Comparison of ENCODE assay signal across 8 mouse cellular contexts in genomic region chr6:39573791-39574554, GRCm38 (mm10). TPM values are rescaled to one million over a fixed set of nuclear protein-coding genes. Genes with fewer than 3 reads are reported as not detected.
DNase-seq lines count a peak whose midpoint lies in the region; ATAC-seq and TF ChIP-seq lines count a peak whose summit lies in the region.

Gene Adck2 (plus strand): TSS chr6:39573873.

- peak; percentile 94 for ATAC-seq in heart, embryonic 12.5 days (ENCODE audit: insufficient number of reproducible peaks, low FRiP score)
- ATAC-seq in kidney, postnatal 0 days (replicated peaks; ENCODE audit: low FRiP score, low read depth) = peak; percentile 90
- peak; percentile 96 for ATAC-seq in liver, embryonic 11.5 days (replicated peaks; ENCODE audit: low FRiP score)

- peak; percentile 80 for TF ChIP-seq POLR2A in brain, embryonic 14.5 days (IDR thresholded peaks at IDR 0.05; ENCODE audit: borderline replicate concordance, extremely low read depth, insufficient read depth, insufficient read length, poor library complexity, severe bottlenecking)

- H3K36me3 ChIP-seq in erythroblast, embryonic 14.5 days (ENCODE audit: control insufficient read depth) = peaks cover 16% of the 10 kb centered on the region
- peaks cover 13% of the 10 kb centered on the region; the same call in 1 of the 2 replicates for H3K36me3 ChIP-seq in heart, embryonic 12.5 days
- H3K36me3 ChIP-seq in kidney, postnatal 0 days (ENCODE audit: insufficient read depth, low read length) = 0 out of 2 replicates have a peak, but pooled peaks cover 10% of the 10 kb centered on the region
- no peaks in the 10 kb centered on the region for H3K36me3 ChIP-seq in liver, embryonic 11.5 days (ENCODE audit: control insufficient read depth, insufficient read depth, low read length)
- peaks cover 4% of the 10 kb centered on the region; the same call in 1 of the 2 replicates for H3K36me3 ChIP-seq in splenic B cell, adult 2 months (ENCODE audit: control insufficient read depth, insufficient read depth, low read length, poor library complexity, severe bottlenecking)

- H3K9ac ChIP-seq in heart, embryonic 12.5 days = peak within 1 kb of the TSS; percentile 90
- H3K9ac ChIP-seq in kidney, postnatal 0 days (ENCODE audit: low read depth, low read length) = peak within 1 kb of the TSS; percentile 79
- H3K9ac ChIP-seq in liver, embryonic 11.5 days (ENCODE audit: low read depth, low read length) = peak within 1 kb of the TSS; percentile 88

- H3K4me1 ChIP-seq in erythroblast, embryonic 14.5 days (ENCODE audit: control insufficient read depth) = peaks cover 32% of the 10 kb centered on the region
- peaks cover 16% of the 10 kb centered on the region for H3K4me1 ChIP-seq in heart, embryonic 12.5 days (replicated peaks)
- peaks cover 7% of the 10 kb centered on the region; the same call in 1 of the 2 replicates for H3K4me1 ChIP-seq in kidney, postnatal 0 days (replicated peaks; ENCODE audit: insufficient read depth, low read length)
- peaks cover 5% of the 10 kb centered on the region; the same call in 1 of the 2 replicates for H3K4me1 ChIP-seq in liver, embryonic 11.5 days (replicated peaks; ENCODE audit: control insufficient read depth, insufficient read depth, low read length)

- no peaks in the 10 kb centered on the region for H3K9me3 ChIP-seq in erythroblast, embryonic 14.5 days (ENCODE audit: control insufficient read depth, low read length)
- H3K9me3 ChIP-seq in heart, embryonic 12.5 days (replicated peaks) = no peaks in the 10 kb centered on the region
- H3K9me3 ChIP-seq in kidney, postnatal 0 days (replicated peaks; ENCODE audit: low read length) = no peaks in the 10 kb centered on the region
- H3K9me3 ChIP-seq in liver, embryonic 11.5 days (ENCODE audit: control insufficient read depth, low read length) = no peaks in the 10 kb centered on the region

- DNase-seq in CD4-positive helper T cell, adult 2 months (ENCODE audit: low read depth, low spot score) = peak; percentile 85
- DNase-seq in brain, embryonic 14.5 days (ENCODE audit: low read depth) = peak; percentile 95
- peak; percentile 94 for DNase-seq in kidney, postnatal 0 days (ENCODE audit: low spot score)
- peak; percentile 82 for DNase-seq in liver, embryonic 11.5 days (ENCODE audit: low spot score)
- DNase-seq in naive thymus-derived CD4-positive, alpha-beta T cell, adult 2 months (ENCODE audit: low read depth) = peak; percentile 83
- DNase-seq in splenic B cell, adult 2 months (ENCODE audit: low read depth, low spot score) = peak; percentile 83

- peak within 1 kb of the TSS; percentile 93 for H3K4me2 ChIP-seq in heart, embryonic 12.5 days
- peak within 1 kb of the TSS; percentile 84 for H3K4me2 ChIP-seq in kidney, postnatal 0 days (ENCODE audit: low read length)
- peak within 1 kb of the TSS; percentile 98 for H3K4me2 ChIP-seq in liver, embryonic 11.5 days

- peak; percentile 48; the same call in 1 of the 2 replicates for TF ChIP-seq CTCF in brain, embryonic 14.5 days (IDR thresholded peaks at IDR 0.05; ENCODE audit: borderline replicate concordance, extremely low read depth, insufficient read depth, insufficient read length)
- TF ChIP-seq CTCF in kidney, postnatal 0 days (IDR thresholded peaks at IDR 0.05; ENCODE audit: low read depth) = peak; percentile 60

- no peaks in the 10 kb centered on the region for H3K27me3 ChIP-seq in erythroblast, embryonic 14.5 days (ENCODE audit: control insufficient read depth)
- H3K27me3 ChIP-seq in heart, embryonic 12.5 days (replicated peaks) = no peaks in the 10 kb centered on the region
- no peaks in the 10 kb centered on the region for H3K27me3 ChIP-seq in kidney, postnatal 0 days (ENCODE audit: insufficient read depth, low read length)
- H3K27me3 ChIP-seq in liver, embryonic 11.5 days (replicated peaks; ENCODE audit: control insufficient read depth, insufficient read depth, low read length) = no peaks in the 10 kb centered on the region
- no peaks in the 10 kb centered on the region for H3K27me3 ChIP-seq in splenic B cell, adult 2 months (ENCODE audit: control insufficient read depth, insufficient read depth, low read length, poor library complexity, severe bottlenecking)

- H3K27ac ChIP-seq in heart, embryonic 12.5 days (ENCODE audit: poor library complexity, severe bottlenecking) = peak within 1 kb of the TSS; percentile 97
- H3K27ac ChIP-seq in kidney, postnatal 0 days = peak within 1 kb of the TSS; percentile 94
- H3K27ac ChIP-seq in liver, embryonic 11.5 days (ENCODE audit: low read depth, low read length) = peak within 1 kb of the TSS; percentile 94

- H3K4me3 ChIP-seq in erythroblast, embryonic 14.5 days (replicated peaks) = peak within 1 kb of the TSS; percentile 91
- peak within 1 kb of the TSS; percentile 98 for H3K4me3 ChIP-seq in heart, embryonic 12.5 days
- peak within 1 kb of the TSS; percentile 78 for H3K4me3 ChIP-seq in kidney, postnatal 0 days (replicated peaks; ENCODE audit: low read depth, low read length)
- peak within 1 kb of the TSS; percentile 89 for H3K4me3 ChIP-seq in liver, embryonic 11.5 days (ENCODE audit: low read depth, low read length)

- WGBS in heart, embryonic 12.5 days = under 1% methylated on average over 49 of the region's 49 CpGs
- WGBS in kidney, postnatal 0 days = under 1% methylated on average over 49 of the region's 49 CpGs
- 1% methylated on average over 49 of the region's 49 CpGs for WGBS in liver, embryonic 11.5 days

RNA-seq across cellular contexts. Expression of gene Adck2, which starts in this region (rescaled TPM):
- polyA plus RNA-seq in brain, embryonic 14.5 days (2012; rRNA removed) = 16.5 and 23.3 TPM in 2 replicates
- 0.23 and 0.31 TPM in 2 replicates for polyA plus RNA-seq in erythroblast, embryonic 14.5 days (2012)
- 17.0 and 17.4 TPM in 2 replicates for polyA plus RNA-seq in heart, embryonic 12.5 days (2016; fragmentation: Nextera tagmentation; extraction: Ambion mirVana)
- polyA plus RNA-seq in kidney, postnatal 0 days (2015; fragmentation: Nextera tagmentation; extraction: Ambion mirVana) = 25.8 and 33.1 TPM in 2 replicates
- 20.6 and 22.8 TPM in 2 replicates for polyA plus RNA-seq in liver, embryonic 11.5 days (2014; fragmentation: Nextera tagmentation; extraction: Ambion mirVana)

Comparison
In these comparisons a context has a peak if more than half of its experiments do, and no peak if none do; other contexts are left out.
1. Peak in every context shown above with its lines: DNase-seq, ATAC-seq, H3K4me3 ChIP-seq and H3K27ac ChIP-seq.
2. RNA of gene Adck2 (polyA plus RNA-seq): 25.8 to 33.1 TPM in kidney, postnatal 0 days, 16.5 to 23.3 TPM in brain, embryonic 14.5 days, 20.6 to 22.8 TPM in liver, embryonic 11.5 days and 17.0 to 17.4 TPM in heart, embryonic 12.5 days; 0.23 to 0.31 TPM in erythroblast, embryonic 14.5 days; every median in the first group is over 10 times any median in the second.